Mouse (Mus musculus): ENCODE measurements around the gene Tbxa2r.

Tbxa2r gene

GRCm38 (mm10) chr10:81328386-81328785, at the start of gene Tbxa2r:
Gene Tbxa2r (plus strand): TSS chr10:81328731.
- DNase-seq (ENCODE audit: low read depth) = no peak

- DNase-seq (ENCODE audit: low read depth) = no peak
These were observed 49.0 kb upstream of the Tbxa2r start for GRCm38 (mm10) chr10:81279496-81279895.

- DNase-seq (ENCODE audit: low read depth) = no peak
These were observed 44.3 kb upstream of the Tbxa2r start for GRCm38 (mm10) chr10:81284189-81284588.

- DNase-seq (ENCODE audit: low read depth) = no peak
These were observed 43.8 kb upstream of the Tbxa2r start for GRCm38 (mm10) chr10:81284719-81285118.

GRCm38 (mm10) chr10:81285694-81286450, 42.7 kb upstream of the Tbxa2r start:
- peak; percentile 87 for DNase-seq (ENCODE audit: low read depth)

- no peak for DNase-seq (ENCODE audit: low read depth)
These were observed 41.9 kb upstream of the Tbxa2r start for GRCm38 (mm10) chr10:81286586-81286985.

- peak; percentile 78 for DNase-seq (ENCODE audit: low read depth)
These were observed 40.9 kb upstream of the Tbxa2r start for GRCm38 (mm10) chr10:81287513-81288157.

GRCm38 (mm10) chr10:81288601-81289000, 39.9 kb upstream of the Tbxa2r start:
- no peak for DNase-seq (ENCODE audit: low read depth)

- peak; percentile 63 for DNase-seq (ENCODE audit: low read depth)
These were observed 39.3 kb upstream of the Tbxa2r start for GRCm38 (mm10) chr10:81289278-81289677.

GRCm38 (mm10) chr10:81289811-81290210, 38.7 kb upstream of the Tbxa2r start:
- DNase-seq (ENCODE audit: low read depth) = no peak

GRCm38 (mm10) chr10:81290698-81291460, 37.7 kb upstream of the Tbxa2r start:
- DNase-seq (ENCODE audit: low read depth) = no peak

- no peak for DNase-seq (ENCODE audit: low read depth)
These were observed 36.9 kb upstream of the Tbxa2r start, which contains the start of gene Tjp3 for GRCm38 (mm10) chr10:81291511-81292104. Gene Tjp3 (minus strand): TSS chr10:81291581.

- peak; percentile 100 for DNase-seq (ENCODE audit: low read depth)
These were observed 35.8 kb upstream of the Tbxa2r start, which contains the start of gene Pip5k1c for GRCm38 (mm10) chr10:81292554-81293333. Gene Pip5k1c (plus strand): TSS chr10:81292963.

- no peak for DNase-seq (ENCODE audit: low read depth)
These were observed 35.0 kb upstream of the Tbxa2r start for GRCm38 (mm10) chr10:81293334-81294030.

- no peak for DNase-seq (ENCODE audit: low read depth)
These were observed 34.1 kb upstream of the Tbxa2r start for GRCm38 (mm10) chr10:81294442-81294841.

GRCm38 (mm10) chr10:81295185-81295584, 33.3 kb upstream of the Tbxa2r start:
- DNase-seq (ENCODE audit: low read depth) = no peak

GRCm38 (mm10) chr10:81297246-81297645, 31.3 kb upstream of the Tbxa2r start:
- no peak for DNase-seq (ENCODE audit: low read depth)

- DNase-seq (ENCODE audit: low read depth) = no peak
These were observed 30.7 kb upstream of the Tbxa2r start for GRCm38 (mm10) chr10:81297845-81298244.

GRCm38 (mm10) chr10:81298369-81299100, 30.0 kb upstream of the Tbxa2r start:
- no peak for DNase-seq (ENCODE audit: low read depth)

Measured in c-Kit-positive CD71-negative TER-119-negative erythroid progenitor cells, embryonic 14.5 days (primary cell).